Mouse (Mus musculus) spleen, postnatal 10 days (tissue): ENCODE data around the gene Gm4340.
"Not testable (repeated sequence)": the region's sequence is repeated elsewhere in the genome, so short reads cannot be mapped to it uniquely, and the experiment has no call there.

ENCODE experiments used
- DNase-seq, 2 experiments: peaks; one replicate each; pipeline ENCODE4 v3.0.0; 2021 to 2022; ENCODE audit warnings: low spot score in 2 of 2

The Gm4340 gene

DNA sequence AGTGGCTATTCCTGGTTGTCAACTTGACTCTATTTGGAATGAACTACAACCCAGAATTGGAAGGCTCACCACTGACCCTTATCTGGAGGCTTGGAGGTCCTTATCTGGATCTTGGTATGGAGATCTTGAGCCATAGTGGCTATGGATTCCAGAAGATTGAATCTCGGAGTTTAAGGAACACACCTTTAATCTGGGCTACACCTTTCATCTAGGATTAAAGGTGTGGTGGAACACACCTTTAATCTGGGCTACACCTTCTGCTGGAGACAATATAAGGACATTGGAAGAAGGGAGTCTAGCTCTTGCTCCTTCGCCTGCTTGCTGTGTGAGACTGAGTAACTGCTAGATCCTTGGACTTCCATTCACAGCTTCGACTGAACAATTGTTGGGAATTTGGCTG lies at the start of gene Gm4340:
Gene Gm4340, plus strand, starts transcription at position 301 of the 400 bp plus-strand sequence.
- not testable (repeated sequence) for DNase-seq

DNA sequence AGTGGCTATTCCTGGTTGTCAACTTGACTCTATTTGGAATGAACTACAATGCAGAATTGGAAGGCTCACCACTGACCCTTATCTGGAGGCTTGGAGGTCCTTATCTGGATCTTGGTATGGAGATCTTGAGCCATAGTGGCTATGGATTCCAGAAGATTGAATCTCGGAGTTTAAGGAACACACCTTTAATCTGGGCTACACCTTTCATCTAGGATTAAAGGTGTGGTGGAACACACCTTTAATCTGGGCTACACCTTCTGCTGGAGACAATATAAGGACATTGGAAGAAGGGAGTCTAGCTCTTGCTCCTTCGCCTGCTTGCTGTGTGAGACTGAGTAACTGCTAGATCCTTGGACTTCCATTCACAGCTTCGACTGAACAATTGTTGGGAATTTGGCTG lies 42.6 kb upstream of the Gm4340 start, which contains the start of gene Gm6763:
Gene Gm6763, plus strand, starts transcription at position 301 of the 400 bp plus-strand sequence.
- not testable (repeated sequence) for DNase-seq

DNA sequence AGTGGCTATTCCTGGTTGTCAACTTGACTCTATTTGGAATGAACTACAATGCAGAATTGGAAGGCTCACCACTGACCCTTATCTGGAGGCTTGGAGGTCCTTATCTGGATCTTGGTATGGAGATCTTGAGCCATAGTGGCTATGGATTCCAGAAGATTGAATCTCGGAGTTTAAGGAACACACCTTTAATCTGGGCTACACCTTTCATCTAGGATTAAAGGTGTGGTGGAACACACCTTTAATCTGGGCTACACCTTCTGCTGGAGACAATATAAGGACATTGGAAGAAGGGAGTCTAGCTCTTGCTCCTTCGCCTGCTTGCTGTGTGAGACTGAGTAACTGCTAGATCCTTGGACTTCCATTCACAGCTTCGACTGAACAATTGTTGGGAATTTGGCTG lies 34.1 kb upstream of the Gm4340 start, which contains the start of gene Gm8764:
Gene Gm8764, plus strand, starts transcription at position 301 of the 400 bp plus-strand sequence.
- DNase-seq = not testable (repeated sequence)

DNA sequence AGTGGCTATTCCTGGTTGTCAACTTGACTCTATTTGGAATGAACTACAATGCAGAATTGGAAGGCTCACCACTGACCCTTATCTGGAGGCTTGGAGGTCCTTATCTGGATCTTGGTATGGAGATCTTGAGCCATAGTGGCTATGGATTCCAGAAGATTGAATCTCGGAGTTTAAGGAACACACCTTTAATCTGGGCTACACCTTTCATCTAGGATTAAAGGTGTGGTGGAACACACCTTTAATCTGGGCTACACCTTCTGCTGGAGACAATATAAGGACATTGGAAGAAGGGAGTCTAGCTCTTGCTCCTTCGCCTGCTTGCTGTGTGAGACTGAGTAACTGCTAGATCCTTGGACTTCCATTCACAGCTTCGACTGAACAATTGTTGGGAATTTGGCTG lies 25.6 kb upstream of the Gm4340 start, which contains the start of gene Gm21304:
Gene Gm21304, plus strand, starts transcription at position 301 of the 400 bp plus-strand sequence.
- DNase-seq = not testable (repeated sequence)

DNA sequence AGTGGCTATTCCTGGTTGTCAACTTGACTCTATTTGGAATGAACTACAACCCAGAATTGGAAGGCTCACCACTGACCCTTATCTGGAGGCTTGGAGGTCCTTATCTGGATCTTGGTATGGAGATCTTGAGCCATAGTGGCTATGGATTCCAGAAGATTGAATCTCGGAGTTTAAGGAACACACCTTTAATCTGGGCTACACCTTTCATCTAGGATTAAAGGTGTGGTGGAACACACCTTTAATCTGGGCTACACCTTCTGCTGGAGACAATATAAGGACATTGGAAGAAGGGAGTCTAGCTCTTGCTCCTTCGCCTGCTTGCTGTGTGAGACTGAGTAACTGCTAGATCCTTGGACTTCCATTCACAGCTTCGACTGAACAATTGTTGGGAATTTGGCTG lies 17.1 kb upstream of the Gm4340 start, which contains the start of gene Gm21312:
Gene Gm21312, plus strand, starts transcription at position 301 of the 400 bp plus-strand sequence.
- not testable (repeated sequence) for DNase-seq

DNA sequence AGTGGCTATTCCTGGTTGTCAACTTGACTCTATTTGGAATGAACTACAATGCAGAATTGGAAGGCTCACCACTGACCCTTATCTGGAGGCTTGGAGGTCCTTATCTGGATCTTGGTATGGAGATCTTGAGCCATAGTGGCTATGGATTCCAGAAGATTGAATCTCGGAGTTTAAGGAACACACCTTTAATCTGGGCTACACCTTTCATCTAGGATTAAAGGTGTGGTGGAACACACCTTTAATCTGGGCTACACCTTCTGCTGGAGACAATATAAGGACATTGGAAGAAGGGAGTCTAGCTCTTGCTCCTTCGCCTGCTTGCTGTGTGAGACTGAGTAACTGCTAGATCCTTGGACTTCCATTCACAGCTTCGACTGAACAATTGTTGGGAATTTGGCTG lies 8.6 kb upstream of the Gm4340 start, which contains the start of gene Gm20765:
Gene Gm20765, plus strand, starts transcription at position 301 of the 400 bp plus-strand sequence.
- not testable (repeated sequence) for DNase-seq

DNA sequence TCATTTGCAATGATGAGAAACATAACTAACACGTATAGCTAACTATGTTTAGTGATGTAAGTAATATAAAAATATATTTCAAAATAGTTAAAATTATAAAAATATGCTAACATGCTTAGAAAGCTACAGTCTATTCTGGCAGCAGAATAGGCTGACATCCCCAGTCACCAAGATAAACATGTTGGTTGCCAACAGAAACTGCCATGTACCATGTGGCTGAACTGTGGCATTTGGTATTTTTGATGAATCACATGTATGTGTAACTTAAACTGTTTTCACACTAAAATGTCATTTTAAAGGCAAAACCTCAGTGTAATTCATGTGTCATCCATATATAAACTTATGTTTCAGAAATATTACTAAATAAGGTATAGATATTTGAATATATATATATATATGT lies 15.8 kb downstream of the Gm4340 start:
- DNase-seq = no peak

DNA sequence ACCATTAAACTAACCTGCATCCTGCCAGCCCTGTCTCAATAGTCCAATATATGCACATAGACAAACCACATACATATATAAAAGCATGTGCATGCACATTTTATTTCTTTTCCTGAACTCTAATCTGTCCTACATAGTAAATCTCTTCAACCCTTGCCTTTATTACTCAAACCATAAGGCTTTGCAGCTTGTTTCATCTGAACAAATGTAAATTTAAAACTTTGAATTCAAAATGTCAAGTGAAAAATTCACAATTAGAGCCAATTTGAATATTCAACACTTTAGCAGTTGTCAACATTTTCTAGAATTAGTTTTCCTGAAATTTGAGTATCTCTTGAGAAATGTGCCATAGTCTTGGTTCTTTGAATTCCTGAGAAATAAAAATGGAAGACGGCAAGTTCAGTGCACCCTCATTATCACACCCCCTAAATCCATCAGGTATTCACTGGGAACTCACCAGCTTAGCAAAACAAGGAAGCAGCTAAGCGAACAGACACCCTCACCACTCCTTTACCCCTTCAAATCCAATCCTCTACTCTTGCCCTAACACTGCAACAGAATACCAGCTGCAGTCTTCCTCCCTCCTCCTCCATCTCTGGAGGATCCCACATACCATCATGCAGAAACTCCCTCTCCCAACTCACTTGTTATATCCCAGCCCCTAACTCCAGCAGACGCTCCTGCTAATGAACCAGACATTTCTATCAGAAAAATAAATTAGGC lies 16.6 kb downstream of the Gm4340 start:
- DNase-seq = no peak

DNA sequence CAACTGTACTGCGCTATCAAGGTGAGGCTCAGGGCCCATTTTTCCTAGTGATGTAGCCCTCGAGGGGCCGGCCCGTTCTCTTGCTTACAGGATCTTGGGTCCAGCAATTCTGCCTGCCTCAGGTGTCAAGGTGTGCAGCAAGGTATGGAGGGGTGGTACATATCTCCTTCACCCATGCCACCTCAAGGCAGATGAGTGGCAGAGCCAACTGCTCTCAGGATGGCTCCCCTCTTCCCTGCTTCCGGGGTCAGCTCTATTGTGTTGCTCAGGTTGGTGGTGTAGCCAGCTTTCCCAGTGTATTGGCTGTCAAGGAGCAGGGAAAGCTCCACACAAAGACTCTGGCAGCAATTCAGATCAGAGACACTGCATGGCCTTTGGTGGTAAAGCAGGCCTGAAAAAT lies 20.7 kb downstream of the Gm4340 start:
- DNase-seq = no peak

DNA sequence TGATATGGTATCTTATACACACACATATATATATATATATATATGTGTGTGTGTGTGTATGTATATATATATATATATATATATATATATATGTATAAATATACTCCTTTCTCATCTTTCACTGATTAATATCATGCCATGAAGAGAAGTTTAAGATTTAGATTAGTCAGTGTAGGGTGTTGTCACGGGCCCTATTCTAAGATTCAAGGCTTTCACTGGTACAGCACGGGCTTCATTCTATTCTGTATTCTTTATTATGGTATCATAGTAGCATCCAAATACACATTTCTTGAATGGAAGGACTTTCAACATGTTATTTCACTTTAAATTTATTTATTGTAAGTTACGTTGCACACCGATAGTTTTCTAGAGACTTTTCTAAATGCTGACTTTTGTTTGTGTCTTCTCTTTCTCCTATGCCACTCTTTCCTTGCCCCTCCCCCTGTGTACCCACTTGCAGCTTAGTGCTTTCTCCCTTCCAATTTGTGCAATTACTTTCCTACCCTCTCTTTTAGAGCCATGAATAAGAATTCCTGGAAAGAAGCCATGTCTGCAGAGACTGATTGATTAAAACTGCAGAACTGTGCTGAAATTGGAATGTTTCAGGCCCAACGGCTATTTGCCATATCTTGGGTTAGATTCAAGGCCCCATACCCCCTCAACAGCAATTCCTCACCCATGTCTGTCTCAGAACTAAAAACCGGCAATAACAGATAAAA lies 26.6 kb downstream of the Gm4340 start:
- no peak for DNase-seq
